Mouse (Mus musculus) kidney, postnatal 36 days (tissue): Measurements from ENCODE around the gene Opn1mw.
"Not testable (repeated sequence)": the region's sequence is repeated elsewhere in the genome, so short reads cannot be mapped to it uniquely, and the experiment has no call there.

Experiments
- DNase-seq, 2 experiments: peaks; one replicate each; pipeline ENCODE4 v3.0.0; 2021 to 2022; ENCODE audit warnings: mixed read lengths in 2 of 2

The Opn1mw gene

GRCm38 (mm10) chrX:74127164-74127563 lies at the start of gene Opn1mw:
Gene Opn1mw (plus strand): TSS chrX:74127464.
- no peak for DNase-seq

- DNase-seq: peak; percentile 4 to 10
Measured at GRCm38 (mm10) chrX:74084276-74084837, 42.9 kb upstream of the Opn1mw start.

- DNase-seq: peak; percentile 77 to 82
Measured at GRCm38 (mm10) chrX:74084946-74085498, 42.2 kb upstream of the Opn1mw start.

GRCm38 (mm10) chrX:74085601-74086038 lies 41.6 kb upstream of the Opn1mw start:
- peak; percentile 98 to 99 for DNase-seq

GRCm38 (mm10) chrX:74095130-74095529 lies 32.1 kb upstream of the Opn1mw start:
- no peak for DNase-seq

GRCm38 (mm10) chrX:74103457-74104188 lies 23.6 kb upstream of the Opn1mw start:
- DNase-seq: peak; percentile 1 to 30

- DNase-seq: no peak
Measured at GRCm38 (mm10) chrX:74105916-74106315, 21.3 kb upstream of the Opn1mw start.

- DNase-seq: no peak
Measured at GRCm38 (mm10) chrX:74108747-74109146, 18.5 kb upstream of the Opn1mw start.

GRCm38 (mm10) chrX:74114036-74114435 lies 13.2 kb upstream of the Opn1mw start:
- DNase-seq: no peak

GRCm38 (mm10) chrX:74115511-74115910 lies 11.8 kb upstream of the Opn1mw start:
- peak; percentile 69 to 81 for DNase-seq

- peak; percentile 4 to 49 for DNase-seq
Measured at GRCm38 (mm10) chrX:74124975-74125374, 2.3 kb upstream of the Opn1mw start.

- not testable (repeated sequence) for DNase-seq
Measured at GRCm38 (mm10) chrX:74135263-74135662, 8.0 kb downstream of the Opn1mw start, which contains the start of gene Mecp2. Gene Mecp2 (minus strand): TSS chrX:74135363.

- no peak for DNase-seq
Measured at GRCm38 (mm10) chrX:74167738-74168137, 40.5 kb downstream of the Opn1mw start, which contains the start of gene Tex28. Gene Tex28 (minus strand): TSS chrX:74167838.

- DNase-seq: no peak
Measured at GRCm38 (mm10) chrX:74176959-74177358, 49.7 kb downstream of the Opn1mw start, which contains the start of gene Tktl1. Gene Tktl1 (plus strand): TSS chrX:74177259.
